16 mouse cellular contexts compared by ENCODE assay signal in genomic region chr5:53988053-53988452, GRCm38 (mm10).
"Had no signal": no experiment of that assay in that cellular context is flagged by ENCODE, and none has a peak within 500 bp of the region (broad histone marks: within the 10 kb centered on the region; RNA-seq: fewer than 3 reads in every experiment).

No protein-coding gene starts in this region.

- H3K4me1 ChIP-seq: neural tube, embryonic 12.5 days; neural tube, embryonic 13.5 days; neural tube, embryonic 15.5 days; stomach, embryonic 15.5 days had no signal

- H3K4me2 ChIP-seq: neural tube, embryonic 12.5 days; neural tube, embryonic 13.5 days; neural tube, embryonic 15.5 days; stomach, embryonic 15.5 days had no signal

- H3K27me3 ChIP-seq: neural tube, embryonic 12.5 days; neural tube, embryonic 13.5 days; neural tube, embryonic 15.5 days; stomach, embryonic 15.5 days had no signal

- H3K36me3 ChIP-seq: neural tube, embryonic 12.5 days; neural tube, embryonic 13.5 days; neural tube, embryonic 15.5 days; stomach, embryonic 15.5 days had no signal

- DNase-seq: retina, postnatal 1 day; right cerebral cortex, adult 18-20 months; right cerebral cortex, postnatal 14 days; right cerebral cortex, postnatal 25 days; right cerebral cortex, postnatal 4 days; thymus, adult 18-20 months; thymus, adult 2 months; thymus, postnatal 14 days; thymus, postnatal 25 days; thymus, postnatal 36 days; thymus, postnatal 4 days had no signal

- H3K27ac ChIP-seq: neural tube, embryonic 12.5 days; neural tube, embryonic 13.5 days; neural tube, embryonic 15.5 days; stomach, embryonic 15.5 days; stomach, postnatal 0 days had no signal

- H3K4me3 ChIP-seq: neural tube, embryonic 12.5 days; neural tube, embryonic 13.5 days; neural tube, embryonic 15.5 days; stomach, embryonic 15.5 days had no signal
